Mouse (Mus musculus): ENCODE data around the gene Nsun4.
A peak's percentile ranks its signal among the peaks of the same experiment; 100 is the strongest.

Nsun4 gene

DNA sequence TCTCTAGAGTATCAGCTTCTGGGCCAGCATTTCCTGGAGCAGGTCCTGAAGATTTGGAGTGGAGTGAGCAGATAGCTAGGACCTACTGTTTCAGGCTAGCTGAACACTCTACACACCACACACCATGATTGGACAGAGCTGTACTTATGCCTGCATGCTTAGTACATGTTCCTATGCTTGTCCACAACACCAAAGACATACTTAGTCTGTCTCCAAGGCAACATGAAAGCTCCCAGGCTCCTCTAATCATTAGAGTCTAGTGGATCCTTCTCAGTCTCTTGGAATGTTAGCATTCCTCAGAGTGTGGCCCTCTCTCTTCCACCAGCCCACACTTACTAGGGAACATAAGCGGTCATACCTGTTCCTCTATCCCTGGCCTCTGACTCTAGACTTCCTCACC lies 66.2 kb downstream of the Nsun4 start:
- no peak for DNase-seq (ENCODE audit: low spot score in 2 of 2)

DNA sequence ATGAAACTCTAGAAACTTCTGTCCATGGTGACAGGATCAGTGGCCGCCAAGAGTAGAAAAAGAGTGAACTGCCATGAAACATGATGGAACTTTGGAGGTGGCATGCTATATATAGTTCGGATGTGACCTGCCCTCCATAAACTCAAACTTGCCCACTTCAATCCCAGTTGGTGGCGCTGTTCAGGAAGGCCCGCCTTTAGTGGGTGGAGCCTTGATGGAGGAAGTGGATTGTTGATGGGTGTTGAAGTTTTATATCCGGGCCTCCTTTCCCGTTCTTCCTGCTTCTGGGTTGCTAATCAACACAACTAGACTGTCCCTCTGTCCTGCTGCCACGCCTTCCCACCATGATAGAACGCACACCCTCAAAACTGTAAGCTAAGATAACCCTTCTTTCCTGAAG lies 68.7 kb downstream of the Nsun4 start:
- DNase-seq (ENCODE audit: low spot score in 2 of 2): no peak

DNA sequence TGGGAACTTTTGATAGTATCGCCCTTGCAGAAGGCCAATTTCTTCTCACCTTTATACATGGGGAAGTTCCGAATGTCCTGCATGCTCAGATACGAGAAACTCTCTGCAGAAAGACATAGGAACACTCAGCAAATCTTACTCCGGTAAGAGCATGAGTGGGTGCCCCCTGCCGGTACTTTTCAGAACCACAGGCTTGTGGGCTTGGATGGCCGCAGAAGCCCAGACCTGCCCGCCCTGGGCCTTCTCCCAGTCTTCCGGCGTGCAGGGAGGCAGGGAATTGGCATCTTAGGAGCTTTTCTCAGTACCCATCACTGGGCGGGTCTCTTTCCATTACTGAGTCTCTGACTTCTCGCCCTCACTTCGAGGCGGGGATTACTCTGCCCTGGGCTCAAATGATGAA lies 69.6 kb downstream of the Nsun4 start:
- peak; percentile 69 to 85 for DNase-seq (ENCODE audit: low spot score in 2 of 2)
